Mouse (Mus musculus) right cerebral cortex, postnatal 4 days (tissue): ENCODE measurements at regions not wholly inside any gene's neighbourhood (a gene's known extent, or its start where the extent isn't known, plus 50 kb on each side); places are given as distances from the start of the nearest gene placed in this dataset.

ENCODE experiments used
- DNase-seq: peaks from one replicate; pipeline ENCODE4 v3.0.0-alpha.2; 2022

GRCm38 (mm10) chr13:53900406-53901025 is 155.0 kb downstream of the Drd1 start:
- no peak for DNase-seq

DNA sequence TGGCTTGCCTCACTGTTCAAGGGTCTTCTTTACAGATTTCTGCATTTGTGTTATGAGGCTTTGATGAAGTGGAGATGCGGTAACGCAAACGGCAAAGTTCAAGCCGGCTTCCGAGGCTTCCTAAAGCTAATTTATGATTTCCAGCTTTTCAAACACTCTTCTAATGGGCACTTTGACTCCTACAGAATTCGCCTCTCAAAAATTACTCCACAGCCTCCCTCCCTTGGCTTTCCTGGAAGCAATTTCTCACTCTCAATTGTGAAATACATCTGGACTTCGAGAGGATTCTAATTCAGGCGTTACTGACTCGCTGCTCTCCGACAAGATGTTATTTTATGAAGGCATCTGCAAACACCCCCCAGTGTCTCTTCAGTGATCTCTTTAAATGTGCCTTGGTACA is 157.2 kb downstream of the Drd1 start:
- no peak for DNase-seq

GRCm38 (mm10) chr13:53897176-53897575 is 158.3 kb downstream of the Drd1 start:
- DNase-seq = no peak

DNA sequence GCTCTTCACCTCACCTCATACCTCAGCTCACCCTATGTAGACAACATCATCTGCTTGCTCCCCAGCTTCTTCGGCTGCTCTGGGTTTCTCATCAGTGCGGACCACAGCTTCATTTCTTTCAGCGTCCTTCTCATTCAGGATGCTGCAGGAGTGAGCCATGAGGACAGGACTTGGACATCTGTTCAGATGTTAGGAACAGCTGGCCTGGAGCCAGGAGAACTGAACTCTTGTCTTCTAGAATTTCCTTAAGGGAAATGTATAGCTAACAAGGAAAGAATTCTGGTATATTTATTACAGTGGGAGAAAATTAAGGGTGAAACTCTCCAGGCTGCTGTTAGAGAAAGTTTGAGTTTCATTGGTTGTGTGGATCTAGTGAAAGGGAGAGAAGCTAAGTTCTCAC is 167.1 kb downstream of the Drd1 start:
- no peak for DNase-seq

DNA sequence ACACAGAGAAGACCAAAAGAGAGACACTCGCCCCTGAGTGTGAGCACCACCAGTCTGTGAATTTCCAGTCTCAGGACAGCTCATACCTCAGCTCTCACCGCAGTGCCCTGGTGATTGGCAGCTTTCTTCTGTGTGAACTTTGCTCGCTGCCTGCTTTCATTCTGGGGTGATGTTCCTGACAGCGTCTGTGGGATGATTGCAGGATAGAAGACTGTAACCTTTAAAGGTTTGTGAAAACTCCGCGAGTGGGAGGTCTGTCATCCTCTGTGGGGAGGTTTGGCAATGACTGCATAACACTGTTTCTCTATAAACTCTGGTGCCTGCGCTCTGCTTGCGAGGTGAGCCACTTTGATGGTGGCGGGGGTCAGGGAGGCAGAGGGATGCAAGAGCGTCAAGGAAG is 169.7 kb downstream of the Drd1 start:
- no peak for DNase-seq

GRCm38 (mm10) chr13:53883206-53883605 is 172.3 kb downstream of the Drd1 start:
- DNase-seq = no peak

- DNase-seq = no peak
Measured at GRCm38 (mm10) chr13:53880466-53881250, 174.8 kb downstream of the Drd1 start.

- DNase-seq = no peak
Measured at GRCm38 (mm10) chr13:53875546-53875945, 180.0 kb downstream of the Drd1 start.

- DNase-seq = no peak
Measured at GRCm38 (mm10) chr13:53865323-53865722, 190.2 kb downstream of the Drd1 start.

GRCm38 (mm10) chr13:53862336-53862735 is 193.2 kb downstream of the Drd1 start:
- DNase-seq = no peak

GRCm38 (mm10) chr13:53854196-53854595 is 201.3 kb downstream of the Drd1 start:
- no peak for DNase-seq

- no peak for DNase-seq
Measured at GRCm38 (mm10) chr13:53850146-53850545, 205.4 kb downstream of the Drd1 start.

DNA sequence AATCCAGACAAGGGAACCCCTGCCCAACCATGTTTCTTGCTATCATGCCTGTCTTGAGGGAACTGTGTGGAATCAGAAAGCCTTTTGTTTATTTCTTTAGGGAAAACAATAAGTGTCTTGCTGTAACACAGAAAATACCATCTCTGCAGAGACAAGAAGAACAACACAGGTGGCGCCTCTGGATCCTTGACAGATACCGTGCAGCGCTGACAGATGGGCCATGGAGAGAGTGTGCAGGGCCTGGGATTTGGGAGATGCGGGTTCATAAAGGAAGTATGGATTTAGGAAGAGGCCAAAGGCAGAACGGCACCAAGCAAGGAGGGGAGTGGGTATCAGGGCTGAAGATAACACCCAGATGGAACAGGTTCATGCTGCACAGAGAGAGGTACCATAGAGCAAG is 209.3 kb downstream of the Drd1 start:
- no peak for DNase-seq

DNA sequence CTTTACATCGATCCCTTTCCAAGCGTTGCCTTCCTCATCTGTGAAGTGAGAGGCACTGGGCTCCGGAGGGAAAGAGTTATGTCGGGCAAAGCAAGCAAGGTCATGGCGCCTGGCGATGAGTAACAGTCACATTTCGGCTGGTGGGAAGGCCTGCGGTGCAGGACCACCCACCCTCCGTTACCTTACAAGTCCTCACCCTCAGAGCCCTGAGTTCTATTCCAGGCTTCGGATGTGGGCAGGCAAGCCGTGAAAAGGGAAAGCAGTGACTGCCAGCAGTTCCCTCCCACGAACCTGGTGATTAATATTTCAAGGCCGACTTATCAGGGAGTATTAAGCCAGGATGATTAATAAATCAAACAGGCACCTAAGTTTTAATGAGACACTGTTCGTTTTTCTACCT is 209.7 kb downstream of the Drd1 start:
- DNase-seq = no peak

- peak; percentile 45 for DNase-seq
Measured at GRCm38 (mm10) chr13:53825957-53826580, 229.4 kb downstream of the Drd1 start.

DNA sequence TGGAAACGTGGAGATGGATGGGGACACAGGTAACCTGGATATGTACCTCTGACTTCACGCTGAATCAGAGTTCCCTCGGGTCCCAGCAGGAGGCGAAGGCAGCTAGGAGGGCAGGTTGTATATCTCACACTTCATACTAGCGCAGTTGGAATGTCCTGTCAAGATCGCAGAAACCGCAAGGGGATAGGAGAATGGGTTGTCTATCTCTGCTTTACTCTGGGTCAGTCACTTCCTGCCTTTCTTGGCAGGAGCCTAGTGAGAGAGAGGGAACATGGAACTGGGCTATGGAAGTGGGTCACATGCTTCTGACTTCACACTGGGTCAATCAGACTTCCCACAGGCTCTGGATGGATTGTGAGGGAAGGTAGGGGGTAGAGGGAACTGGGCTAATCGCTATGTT is 233.4 kb downstream of the Drd1 start:
- DNase-seq = no peak

DNA sequence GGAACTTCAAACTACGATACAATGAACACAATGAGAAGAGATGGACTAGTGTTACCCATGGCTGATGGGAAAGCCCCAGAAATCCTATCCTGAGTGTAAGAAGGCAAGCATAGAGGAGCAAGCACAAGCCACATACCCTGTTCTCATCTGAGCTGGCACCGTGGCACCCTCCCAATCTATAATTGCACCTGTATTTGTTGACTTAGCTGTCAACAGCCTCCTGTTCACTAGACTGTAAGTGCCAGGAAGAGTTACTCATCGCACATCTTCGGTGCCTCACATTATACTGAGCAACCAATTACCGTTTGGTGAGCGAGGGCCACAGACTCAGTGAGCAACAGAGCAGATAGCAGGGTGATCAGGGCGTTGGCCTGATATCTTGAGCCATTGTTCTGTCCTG is 239.9 kb downstream of the Drd1 start:
- no peak for DNase-seq

DNA sequence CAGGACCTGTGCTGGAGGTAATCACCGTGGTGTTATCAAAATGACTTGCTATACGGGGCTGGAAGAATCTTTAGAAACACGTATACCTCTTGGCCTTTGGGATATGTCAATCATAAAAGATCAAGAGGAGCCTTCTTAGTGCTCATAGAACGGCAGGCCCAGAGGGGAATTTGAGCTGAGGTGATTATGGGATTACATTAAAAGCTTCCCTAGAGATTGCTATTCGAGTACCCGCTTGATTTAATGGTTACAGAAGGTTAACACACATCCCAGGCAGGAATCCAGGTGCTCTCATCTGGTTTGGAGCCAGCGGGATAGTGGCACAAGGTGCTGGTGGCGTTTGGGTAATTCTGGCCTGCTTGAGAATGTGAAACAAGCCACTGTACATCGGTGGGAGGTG is 241.4 kb downstream of the Drd1 start:
- no peak for DNase-seq

DNA sequence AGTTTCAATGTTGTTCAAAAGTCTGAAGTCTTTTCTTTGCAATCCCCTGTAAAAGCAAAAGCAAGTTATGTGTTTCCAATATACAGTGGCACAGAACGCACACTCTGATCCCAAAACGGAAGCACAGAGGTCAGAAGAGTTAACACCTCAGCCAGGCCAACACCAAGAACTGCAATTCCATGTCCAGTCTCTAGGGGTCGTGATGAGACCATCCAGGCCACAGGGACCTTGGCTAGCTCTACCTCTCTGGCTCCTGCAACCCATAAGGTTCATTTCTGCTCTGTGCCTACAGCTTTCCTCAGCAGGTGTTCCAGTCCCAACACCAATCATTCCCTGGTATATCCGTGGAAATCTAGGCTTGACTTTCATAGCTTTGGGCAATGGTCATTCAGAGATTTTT is 243.6 kb downstream of the Drd1 start:
- DNase-seq = peak; percentile 16

GRCm38 (mm10) chr13:53811151-53811550 is 244.4 kb downstream of the Drd1 start:
- DNase-seq = no peak

GRCm38 (mm10) chr13:53807791-53808525 is 247.5 kb downstream of the Drd1 start:
- DNase-seq = no peak

GRCm38 (mm10) chr13:53805872-53806271 is 249.6 kb downstream of the Drd1 start:
- no peak for DNase-seq

GRCm38 (mm10) chr13:53800978-53801377 is 254.5 kb downstream of the Drd1 start:
- DNase-seq = no peak

DNA sequence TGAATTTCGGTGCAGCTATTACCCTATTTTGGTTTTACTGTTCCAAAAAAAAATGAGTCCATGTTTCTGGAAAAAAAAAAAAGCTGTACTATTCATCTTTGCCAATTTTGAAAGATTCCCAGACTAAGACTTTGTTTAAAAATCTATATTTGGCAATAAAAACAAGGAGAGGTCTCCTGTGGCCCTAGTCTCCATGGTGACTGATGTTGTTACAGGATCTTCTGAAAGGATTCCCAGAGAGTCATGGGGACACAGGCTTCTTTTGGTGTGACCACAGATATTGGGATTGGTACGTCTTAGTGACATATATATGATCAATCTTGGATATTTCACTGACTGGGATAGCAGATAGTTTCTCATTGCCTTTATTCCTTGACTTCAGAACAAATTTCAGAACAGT is 266.7 kb downstream of the Drd1 start:
- no peak for DNase-seq
